Mouse (Mus musculus) bone marrow, adult 2 months (tissue): ENCODE measurements around the gene Armh3. TPM values are rescaled to one million over a fixed set of nuclear protein-coding genes. Genes with fewer than 3 reads are reported as not detected.

ENCODE experiments used
- H3K27ac ChIP-seq: fragments of 200-500 bp; 2 replicates; pipeline ENCODE4 v1.5.1; 2012; ENCODE audit warnings: low read depth, mild to moderate bottlenecking, control low read depth, inconsistent platforms, low read length; ENCODE audit not compliant: control insufficient read depth, poor library complexity, insufficient read depth
- H3K4me1 ChIP-seq: fragments of 200-500 bp; 2 replicates; pipeline ENCODE4 v1.6.1; 2011; ENCODE audit warnings: low read length; ENCODE audit not compliant: control insufficient read depth, insufficient read depth
- H3K4me3 ChIP-seq: fragments of 200-500 bp; replicated peaks from 2 replicates; pipeline ENCODE3; 2011; ENCODE audit warnings: mild to moderate bottlenecking, low read depth, low read length, control low read depth; ENCODE audit not compliant: control insufficient read depth
- CTCF ChIP-seq: fragments of 200-500 bp; IDR thresholded peaks from 2 replicates; pipeline ENCODE4 v1.5.1; 2011; ENCODE audit warnings: low read length, control low read depth; ENCODE audit not compliant: control insufficient read depth, insufficient read depth
- POLR2A ChIP-seq: fragments of 200-500 bp; IDR thresholded peaks from 2 replicates; pipeline ENCODE4 v1.6.1; 2011; ENCODE audit warnings: low read depth, mild to moderate bottlenecking, control low read depth, low read length, borderline replicate concordance; ENCODE audit not compliant: control insufficient read depth
- WGBS: fragments of 180-500 bp; shearing (Covaris S2); methylation state at CpG from one replicate; pipeline ENCODE4 v1.1.7; 2018; 5-methylcytosine and 5-hydroxymethylcytosine counted together
- polyA plus RNA-seq: library from polyadenylated mRNA; stranded (reverse); fragments of >200 nt; gene quantifications from 2 replicates; pipeline ENCODE4 v1.2.4, GENCODE M21; 2011; ENCODE audit warnings: low replicate concordance; ENCODE audit not compliant: missing spikeins, insufficient read depth, insufficient read length

The Armh3 gene
- polyA plus RNA-seq, 1 experiment: 5.3 TPM

GRCm38 (mm10) chr19:45771501-45771900 is 226.8 kb downstream of the Armh3 start:
- 64% methylated on average over 5 of the region's 5 CpGs for WGBS
- TF ChIP-seq CTCF (no peak), POLR2A (no peak)
- Histone ChIP-seq H3K4me1 (no peaks in the 10 kb centered on the region), H3K4me3 (no peak overlapping the region), H3K27ac (no peak overlapping the region)

Other genes with a start within 250 kb of the Armh3 start
- 44.1 and 56.0 TPM in 2 replicates for gene Npm3, start 248.9 kb downstream of the Armh3 start, polyA plus RNA-seq
- 51.4 and 80.8 TPM in 2 replicates for gene Mgea5, start 214.7 kb downstream of the Armh3 start, polyA plus RNA-seq
- gene Kcnip2, start 182.4 kb downstream of the Armh3 start, polyA plus RNA-seq: 0.72 TPM in 1 of 2 replicates, not detected in the other
- 1.2 and 1.9 TPM in 2 replicates for gene Hps6, start 5.0 kb upstream of the Armh3 start, polyA plus RNA-seq
- 42.0 and 51.5 TPM in 2 replicates for gene Pprc1, start 46.4 kb upstream of the Armh3 start, polyA plus RNA-seq
- 177 and 217 TPM in 2 replicates for gene Ldb1, start 46.7 kb upstream of the Armh3 start, polyA plus RNA-seq
- gene Nolc1, start 77.4 kb upstream of the Armh3 start, polyA plus RNA-seq: 36.1 and 52.2 TPM in 2 replicates
- not detected in 2 replicates for gene Elovl3, start 133.4 kb upstream of the Armh3 start, polyA plus RNA-seq
- gene Pitx3, start 149.8 kb upstream of the Armh3 start, polyA plus RNA-seq: not detected in 2 replicates
- 20.5 and 44.3 TPM in 2 replicates for gene Gbf1, start 154.0 kb upstream of the Armh3 start, polyA plus RNA-seq